Mouse (Mus musculus) intestine, embryonic 15.5 days (tissue): ENCODE data around the gene Eno3. TPM values are rescaled to one million over a fixed set of nuclear protein-coding genes. Genes with fewer than 3 reads are reported as not detected.

Experiments used
- ATAC-seq: fragments of 200-750 bp; cut with Nextera tagmentation; 2 replicates; pipeline ENCODE4 v1.8.0; 2017; ENCODE audit warnings: moderate TSS enrichment, moderate library complexity
- H3K27ac ChIP-seq: fragments of 300-500 bp; sonication (generic); 2 replicates; pipeline ENCODE4 v1.5.1; 2015; ENCODE audit warnings: mild to moderate bottlenecking, inconsistent platforms
- H3K27me3 ChIP-seq: fragments of 300-500 bp; sonication (generic); replicated peaks from 2 replicates; pipeline ENCODE4 v1.6.1; 2015; ENCODE audit warnings: inconsistent platforms
- H3K36me3 ChIP-seq: fragments of 300-500 bp; sonication (generic); 2 replicates; pipeline ENCODE4 v1.6.1; 2015; ENCODE audit warnings: inconsistent platforms
- H3K4me1 ChIP-seq: fragments of 300-500 bp; sonication (generic); replicated peaks from 2 replicates; pipeline ENCODE4 v1.6.1; 2015; ENCODE audit warnings: inconsistent platforms
- H3K4me2 ChIP-seq: fragments of 300-500 bp; sonication (generic); replicated peaks from 2 replicates; pipeline ENCODE4 v1.6.1; 2015; ENCODE audit warnings: mild to moderate bottlenecking, inconsistent platforms
- H3K4me3 ChIP-seq: fragments of 300-500 bp; sonication (generic); replicated peaks from 2 replicates; pipeline ENCODE4 v1.5.1; 2015; ENCODE audit warnings: inconsistent platforms
- H3K9ac ChIP-seq: fragments of 300-500 bp; sonication (generic); 2 replicates; pipeline ENCODE4 v1.6.1; 2015; ENCODE audit warnings: inconsistent platforms
- H3K9me3 ChIP-seq: fragments of 300-500 bp; sonication (generic); 2 replicates; pipeline ENCODE4 v1.6.1; 2016; ENCODE audit warnings: inconsistent platforms
- WGBS: fragments of 180-500 bp; shearing (Covaris S2); methylation state at CpG from one replicate; pipeline ENCODE4 v1.1.7; 2015; 5-methylcytosine and 5-hydroxymethylcytosine counted together
- polyA plus RNA-seq: library from polyadenylated mRNA; unstranded; fragments of >200 nt; fragmentation: Nextera tagmentation; extraction: Ambion mirVana; gene quantifications from 2 replicates; pipeline ENCODE4 v1.2.1, GENCODE M21; 2015

Eno3 gene
- polyA plus RNA-seq, 1 experiment from 2014 or later, result 15.6 TPM

DNA sequence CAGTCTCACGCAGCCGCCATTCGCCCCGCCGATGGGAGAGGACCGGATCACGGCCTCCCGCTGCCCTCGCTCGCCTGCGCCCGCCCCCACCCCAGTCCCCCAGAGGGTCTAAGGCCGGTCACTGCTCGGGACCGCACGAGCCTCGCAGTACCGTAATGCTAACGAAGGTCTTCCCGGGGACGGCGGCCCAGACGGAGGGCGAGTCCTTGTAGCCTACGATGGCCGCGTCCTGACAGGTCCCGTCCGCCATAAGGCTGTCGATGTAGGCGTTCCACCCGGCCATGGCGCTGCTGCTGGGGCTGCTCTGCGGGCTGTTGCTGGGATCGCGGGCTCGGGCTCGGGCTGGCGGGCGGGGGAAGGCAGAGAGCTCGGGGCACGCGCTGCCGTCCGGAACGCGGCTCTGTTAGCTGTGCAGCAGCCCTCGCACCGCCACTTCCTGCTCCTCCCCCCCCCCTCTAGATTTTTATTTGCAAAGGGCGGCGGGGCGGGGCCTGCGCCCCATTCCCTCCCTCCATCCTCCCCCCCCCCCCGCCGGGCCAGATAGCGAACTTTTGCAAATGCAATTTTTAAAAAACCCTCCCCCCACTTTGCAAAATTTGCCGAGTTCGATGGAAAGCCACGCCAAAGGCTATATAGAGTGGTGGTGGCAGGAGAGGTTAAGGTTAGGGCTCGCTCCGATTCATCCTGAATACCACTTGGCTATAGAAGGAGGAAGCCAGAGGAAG, 2.6 kb upstream of the Eno3 start, which contains the start of gene Pfn1:
Gene Pfn1 (minus strand): TSS at position 447 of the 725 bp plus-strand sequence.
- WGBS, result under 1% methylated on average over 56 of the region's 61 CpGs
- H3K36me3 ChIP-seq, result peaks cover 26% of the 10 kb centered on the region
- H3K9ac ChIP-seq, result peak within 1 kb of the TSS; percentile 98
- no peaks in the 10 kb centered on the region for H3K9me3 ChIP-seq
- peaks cover 59% of the 10 kb centered on the region for H3K4me1 ChIP-seq
- peak within 1 kb of the TSS; percentile 99 for H3K4me3 ChIP-seq
- no peaks in the 10 kb centered on the region for H3K27me3 ChIP-seq
- ATAC-seq, result peak; percentile 57
- peak within 1 kb of the TSS; percentile 87 for H3K4me2 ChIP-seq
- peak within 1 kb of the TSS; percentile 99 for H3K27ac ChIP-seq

DNA sequence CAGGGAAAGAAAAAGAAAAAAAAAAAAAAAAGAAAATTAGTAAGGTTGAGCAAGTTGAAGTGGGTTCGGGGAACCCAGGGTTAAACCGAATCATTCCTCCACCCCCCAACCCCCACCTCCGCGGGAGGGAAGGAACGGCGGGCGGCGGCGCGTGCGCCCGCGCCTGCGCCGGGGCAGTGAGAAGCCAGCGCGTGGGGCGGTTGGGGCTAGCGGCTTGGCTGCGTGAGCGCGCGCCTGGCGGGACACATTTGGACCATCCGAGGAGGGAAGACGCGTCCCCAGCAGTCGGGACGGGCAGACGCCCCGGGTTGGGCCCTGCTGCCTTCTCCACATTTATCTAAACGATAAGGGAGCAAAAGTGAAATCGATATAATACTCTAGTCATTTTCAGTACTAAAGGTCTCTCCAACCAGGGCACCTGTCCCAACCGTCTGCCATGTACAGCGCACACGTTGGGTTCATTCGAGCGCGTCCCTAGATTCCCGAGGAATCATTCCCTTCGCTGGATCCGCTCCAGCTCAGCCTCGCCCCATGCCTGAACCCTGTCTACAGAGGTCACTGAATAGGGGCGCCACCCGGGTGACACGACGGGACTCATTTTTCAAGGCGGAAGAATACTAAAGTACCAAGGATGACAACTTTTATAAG, 2.0 kb upstream of the Eno3 start:
- Histone ChIP-seq H3K4me1 (peaks cover 52% of the 10 kb centered on the region), H3K27me3 (no peaks in the 10 kb centered on the region), H3K9ac (peak overlapping the region; percentile 98), H3K9me3 (no peaks in the 10 kb centered on the region), H3K27ac (peak overlapping the region; percentile 99), H3K4me2 (peak overlapping the region; percentile 87), H3K4me3 (peak overlapping the region; percentile 99), H3K36me3 (peaks cover 20% of the 10 kb centered on the region)
- peak; percentile 63 for ATAC-seq
- WGBS, result under 1% methylated on average over 48 of the region's 48 CpGs

DNA sequence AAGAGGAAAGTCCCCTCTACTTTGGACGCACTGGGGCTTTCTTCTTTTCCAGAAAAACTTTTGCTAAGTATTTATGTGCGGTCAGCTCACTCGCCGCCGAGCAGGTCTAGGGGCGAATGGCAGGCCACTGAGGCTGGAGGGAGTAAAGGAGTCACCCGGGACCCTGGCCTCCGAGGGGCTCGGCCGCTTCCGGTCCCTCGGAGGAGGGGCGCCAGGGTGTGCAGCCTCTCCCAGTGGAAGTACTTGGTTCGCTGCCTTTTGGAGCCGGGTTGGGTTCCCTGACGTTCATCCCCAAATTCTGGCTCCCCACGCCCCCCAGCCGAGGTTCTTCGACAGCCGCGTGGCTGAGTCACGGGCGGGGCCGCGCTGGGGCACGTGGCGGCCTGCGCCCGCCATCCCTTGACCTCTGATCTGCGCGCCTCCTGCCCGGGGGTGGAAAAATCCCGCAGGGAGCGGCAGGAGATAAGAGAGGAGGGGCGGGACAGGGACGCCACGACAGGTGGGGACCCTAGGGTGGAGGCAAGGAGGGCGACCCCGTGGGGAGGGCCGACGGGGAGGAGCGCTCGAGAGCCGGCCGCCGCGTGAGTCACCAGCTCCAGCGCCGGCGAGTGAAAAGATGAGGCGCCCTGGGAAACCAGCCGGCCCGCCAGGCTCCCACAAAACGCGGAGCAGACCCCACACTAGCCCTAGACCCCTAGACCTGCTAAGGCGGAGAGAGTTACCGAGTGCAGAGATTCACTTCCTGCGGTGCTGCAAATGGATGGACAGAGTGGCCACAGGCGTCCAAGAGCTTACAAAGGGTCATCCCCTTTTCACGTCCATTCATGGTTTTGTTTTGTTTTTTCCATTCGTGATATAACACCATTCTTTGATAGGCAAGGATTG, 1.2 kb upstream of the Eno3 start:
- peak; percentile 39 for ATAC-seq
- WGBS, result under 1% methylated on average over 61 of the region's 61 CpGs
- Histone ChIP-seq H3K9me3 (no peaks in the 10 kb centered on the region), H3K27me3 (no peaks in the 10 kb centered on the region), H3K4me2 (peak overlapping the region; percentile 87), H3K4me1 (peaks cover 47% of the 10 kb centered on the region), H3K4me3 (peak overlapping the region; percentile 99), H3K27ac (peak overlapping the region; percentile 99), H3K36me3 (peaks cover 22% of the 10 kb centered on the region), H3K9ac (peak overlapping the region; percentile 98)

DNA sequence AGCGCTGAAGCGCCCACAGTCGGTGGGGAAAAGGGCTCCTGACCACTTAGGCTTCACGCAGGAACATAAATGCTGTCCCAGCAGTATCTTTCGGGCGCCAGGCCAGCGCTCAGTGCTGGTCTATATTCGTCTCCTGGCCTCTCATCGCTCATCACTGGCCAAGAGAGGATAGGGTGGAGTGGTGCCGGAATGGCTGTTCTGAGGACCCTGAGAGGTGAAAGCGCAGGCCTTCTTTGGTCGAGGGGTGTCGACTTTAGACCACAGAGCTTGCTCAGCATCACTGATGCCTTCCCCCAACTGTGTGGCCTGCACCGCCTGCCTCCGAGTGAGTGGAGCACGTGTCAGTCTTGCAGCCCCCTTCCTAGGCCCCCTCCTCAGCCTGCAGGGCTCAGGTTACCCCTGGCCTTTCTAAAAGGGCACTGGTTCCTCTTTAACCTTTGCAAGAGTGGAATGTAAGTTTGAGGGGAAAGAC, 510 bp upstream of the Eno3 start:
- H3K27ac ChIP-seq, result peak overlapping the region; percentile 99
- H3K4me3 ChIP-seq, result peak overlapping the region; percentile 99
- peak overlapping the region; percentile 98 for H3K9ac ChIP-seq
- no peaks in the 10 kb centered on the region for H3K27me3 ChIP-seq
- H3K4me1 ChIP-seq, result peaks cover 41% of the 10 kb centered on the region
- ATAC-seq, result no peak
- H3K4me2 ChIP-seq, result peak overlapping the region; percentile 87
- H3K9me3 ChIP-seq, result no peaks in the 10 kb centered on the region
- H3K36me3 ChIP-seq, result peaks cover 18% of the 10 kb centered on the region
- WGBS, result 13% methylated on average over 16 of the region's 16 CpGs

DNA sequence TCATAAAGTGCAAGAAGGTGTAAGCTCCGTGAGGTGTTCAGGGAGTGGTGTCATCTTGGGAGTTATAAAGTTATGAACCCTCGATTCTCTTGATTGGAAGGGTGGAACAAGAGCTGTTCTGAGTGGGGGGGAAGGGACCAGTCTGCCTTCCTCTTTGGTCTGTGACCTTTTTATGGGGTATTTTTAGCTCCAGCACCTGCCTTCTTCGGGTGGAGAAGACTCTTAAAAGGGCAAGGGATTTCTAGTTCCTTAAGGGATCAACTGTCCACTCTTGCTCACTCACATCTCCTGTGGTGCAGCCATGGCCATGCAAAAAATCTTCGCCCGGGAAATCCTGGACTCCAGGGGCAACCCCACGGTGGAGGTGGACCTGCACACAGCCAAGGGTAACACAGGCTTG, 571 bp downstream of the Eno3 start:
- WGBS, result 43% methylated on average over 6 of the region's 6 CpGs

DNA sequence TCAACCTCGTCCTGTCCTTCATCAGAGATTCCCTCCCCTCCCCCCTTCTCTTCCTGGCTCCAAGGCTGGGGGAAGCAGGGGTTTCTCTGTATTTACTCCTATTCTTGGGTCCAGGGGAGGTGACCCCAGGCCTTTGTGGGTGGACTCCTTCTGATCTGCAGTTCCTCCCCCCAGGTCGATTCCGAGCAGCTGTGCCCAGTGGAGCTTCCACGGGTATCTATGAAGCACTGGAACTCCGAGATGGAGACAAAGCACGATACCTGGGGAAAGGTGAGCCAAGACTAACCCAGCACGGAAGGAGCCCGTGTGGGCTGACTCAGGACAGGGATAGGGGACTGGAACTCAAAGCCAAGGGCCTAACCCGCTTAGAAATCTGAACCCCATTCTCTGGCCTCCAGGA, 989 bp downstream of the Eno3 start:
- Histone ChIP-seq H3K9ac (peak overlapping the region; percentile 18; the same call in 1 of the 2 replicates), H3K9me3 (no peaks in the 10 kb centered on the region), H3K27ac (no peak overlapping the region), H3K4me3 (no peak overlapping the region), H3K36me3 (peaks cover 13% of the 10 kb centered on the region), H3K4me2 (0 out of 2 replicates have a peak overlapping the region, but pooled peaks have one; percentile 10), H3K4me1 (peaks cover 31% of the 10 kb centered on the region), H3K27me3 (no peaks in the 10 kb centered on the region)
- ATAC-seq, result no peak
- 60% methylated on average over 9 of the region's 9 CpGs for WGBS

More for the DNA sequence above, 571 bp downstream of the Eno3 start:
- 0 out of 2 replicates have a peak overlapping the region, but pooled peaks have one; percentile 18 for H3K9ac ChIP-seq
- H3K4me3 ChIP-seq, result no peak overlapping the region
- H3K27ac ChIP-seq, result no peak overlapping the region
- no peaks in the 10 kb centered on the region for H3K9me3 ChIP-seq
- no peak for ATAC-seq
- 0 out of 2 replicates have a peak overlapping the region, but pooled peaks have one; percentile 10 for H3K4me2 ChIP-seq
- H3K27me3 ChIP-seq, result no peaks in the 10 kb centered on the region
- H3K4me1 ChIP-seq, result peaks cover 32% of the 10 kb centered on the region
- H3K36me3 ChIP-seq, result peaks cover 12% of the 10 kb centered on the region

DNA sequence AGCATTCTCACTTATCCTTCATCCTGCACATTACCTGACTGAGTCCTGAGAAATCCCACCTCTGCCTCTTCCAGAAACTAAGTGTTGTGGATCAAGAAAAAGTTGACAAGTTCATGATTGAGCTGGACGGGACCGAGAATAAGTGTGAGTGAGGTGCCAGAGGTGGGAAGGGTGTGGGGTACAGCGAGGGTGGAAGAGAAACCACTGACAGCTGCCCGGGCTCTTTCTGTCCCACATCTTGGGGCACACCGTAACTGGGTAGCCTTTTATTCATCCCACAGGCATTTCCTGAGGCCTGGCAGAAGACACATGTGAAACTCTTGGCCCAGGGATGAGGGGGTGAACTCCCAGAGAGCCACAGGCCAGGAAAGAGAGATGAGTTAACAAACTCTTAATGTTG, 1.5 kb downstream of the Eno3 start:
- 82% methylated on average over 5 of the region's 5 CpGs for WGBS
- Histone ChIP-seq H3K27ac (no peak overlapping the region), H3K9ac (no peak overlapping the region), H3K4me2 (no peak overlapping the region), H3K4me3 (no peak overlapping the region), H3K4me1 (peaks cover 31% of the 10 kb centered on the region), H3K9me3 (no peaks in the 10 kb centered on the region), H3K36me3 (peaks cover 16% of the 10 kb centered on the region), H3K27me3 (no peaks in the 10 kb centered on the region)
- ATAC-seq, result no peak

DNA sequence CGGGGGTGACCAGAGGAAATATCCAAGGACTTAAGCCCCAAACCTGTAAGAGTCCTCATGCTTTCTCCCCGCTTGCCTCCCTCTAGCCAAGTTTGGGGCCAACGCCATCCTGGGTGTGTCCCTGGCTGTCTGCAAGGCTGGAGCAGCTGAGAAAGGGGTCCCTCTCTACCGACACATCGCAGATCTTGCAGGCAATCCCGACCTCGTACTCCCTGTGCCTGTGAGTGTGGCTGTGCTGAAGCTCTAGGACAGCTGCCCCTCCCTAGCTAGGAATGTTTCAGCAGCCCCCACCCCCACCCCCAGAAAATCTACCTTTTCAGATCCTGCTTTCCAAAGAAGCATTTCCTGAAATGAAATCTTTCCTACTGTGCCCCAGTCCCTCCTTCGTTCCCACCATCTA, 1.9 kb downstream of the Eno3 start:
- Histone ChIP-seq H3K4me2 (no peak overlapping the region), H3K4me3 (no peak overlapping the region), H3K27me3 (no peaks in the 10 kb centered on the region), H3K36me3 (peaks cover 17% of the 10 kb centered on the region), H3K9ac (no peak overlapping the region), H3K4me1 (peaks cover 31% of the 10 kb centered on the region), H3K27ac (0 out of 2 replicates have a peak overlapping the region, but pooled peaks have one; percentile 15), H3K9me3 (no peaks in the 10 kb centered on the region)
- no peak for ATAC-seq
- 61% methylated on average over 8 of the region's 8 CpGs for WGBS

DNA sequence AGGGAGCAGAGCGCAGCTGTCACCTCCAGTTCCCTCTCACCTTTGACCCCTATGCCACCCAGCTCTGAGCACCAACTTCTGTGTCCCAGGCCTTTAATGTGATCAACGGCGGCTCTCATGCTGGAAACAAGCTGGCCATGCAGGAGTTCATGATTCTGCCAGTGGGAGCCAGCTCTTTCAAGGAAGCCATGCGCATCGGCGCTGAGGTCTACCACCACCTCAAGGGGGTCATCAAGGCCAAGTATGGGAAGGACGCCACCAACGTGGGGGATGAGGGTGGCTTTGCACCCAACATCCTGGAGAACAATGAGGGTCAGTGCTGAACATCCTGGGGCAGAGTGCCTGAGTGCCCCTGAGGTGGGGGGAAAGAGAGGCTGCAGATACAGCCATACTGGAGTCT, 3.6 kb downstream of the Eno3 start:
- WGBS, result 85% methylated on average over 8 of the region's 8 CpGs
- Histone ChIP-seq H3K4me3 (no peak overlapping the region), H3K36me3 (peaks cover 26% of the 10 kb centered on the region), H3K4me2 (no peak overlapping the region), H3K27me3 (no peaks in the 10 kb centered on the region), H3K9ac (no peak overlapping the region), H3K4me1 (peaks cover 29% of the 10 kb centered on the region), H3K27ac (no peak overlapping the region), H3K9me3 (no peaks in the 10 kb centered on the region)
- no peak for ATAC-seq

DNA sequence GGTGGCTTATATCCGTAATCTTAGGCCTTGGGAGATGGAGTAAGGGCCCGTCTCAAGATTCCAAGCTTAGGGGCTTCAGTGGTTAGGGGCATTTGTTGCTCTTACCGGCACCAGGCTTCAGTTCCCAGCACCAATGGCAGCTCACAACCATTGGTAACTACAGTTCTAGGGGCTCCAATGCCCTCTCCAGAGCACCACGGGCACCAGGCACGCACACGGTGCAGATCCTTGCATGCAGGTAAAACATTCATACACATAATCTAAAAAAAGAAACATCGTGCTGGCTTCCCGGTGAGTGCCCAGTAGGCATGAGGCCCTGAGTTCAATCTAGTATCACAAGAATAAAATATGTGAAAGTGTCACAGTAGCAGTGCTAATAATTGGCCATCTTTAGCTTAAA, 6.1 kb downstream of the Eno3 start:
- Histone ChIP-seq H3K4me1 (peaks cover 16% of the 10 kb centered on the region), H3K4me3 (no peak overlapping the region), H3K9me3 (no peaks in the 10 kb centered on the region), H3K36me3 (peaks cover 31% of the 10 kb centered on the region), H3K4me2 (no peak overlapping the region), H3K27ac (no peak overlapping the region), H3K27me3 (no peaks in the 10 kb centered on the region), H3K9ac (no peak overlapping the region)
- 92% methylated on average over 8 of the region's 8 CpGs for WGBS
- no peak for ATAC-seq

DNA sequence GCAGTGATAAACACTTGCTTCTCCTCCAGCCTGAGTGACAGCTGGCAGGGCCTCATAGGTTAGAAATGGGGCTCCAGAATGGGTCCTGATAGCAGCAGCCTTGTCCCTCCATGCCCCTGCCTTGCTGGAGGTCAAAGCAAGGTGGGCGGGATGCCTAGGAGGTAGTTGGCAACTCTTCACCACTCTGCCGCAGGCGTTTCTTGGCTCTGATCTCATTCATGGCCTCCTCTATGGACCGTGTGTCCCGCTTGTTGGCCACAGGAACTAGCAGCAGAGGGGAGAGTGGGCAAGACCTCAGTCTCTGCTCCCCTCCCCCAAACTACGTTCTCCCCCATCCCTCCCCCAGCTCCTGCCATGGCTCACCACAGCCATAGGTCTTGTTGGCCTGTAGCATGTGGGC, 7.0 kb downstream of the Eno3 start:
- Histone ChIP-seq H3K36me3 (peaks cover 31% of the 10 kb centered on the region), H3K9me3 (no peaks in the 10 kb centered on the region), H3K4me2 (no peak overlapping the region), H3K4me3 (no peak overlapping the region), H3K27ac (no peak overlapping the region), H3K9ac (no peak overlapping the region), H3K27me3 (no peaks in the 10 kb centered on the region), H3K4me1 (peaks cover 10% of the 10 kb centered on the region)
- ATAC-seq, result no peak
- 85% methylated on average over 6 of the region's 6 CpGs for whole genome bisulfite sequencing

DNA sequence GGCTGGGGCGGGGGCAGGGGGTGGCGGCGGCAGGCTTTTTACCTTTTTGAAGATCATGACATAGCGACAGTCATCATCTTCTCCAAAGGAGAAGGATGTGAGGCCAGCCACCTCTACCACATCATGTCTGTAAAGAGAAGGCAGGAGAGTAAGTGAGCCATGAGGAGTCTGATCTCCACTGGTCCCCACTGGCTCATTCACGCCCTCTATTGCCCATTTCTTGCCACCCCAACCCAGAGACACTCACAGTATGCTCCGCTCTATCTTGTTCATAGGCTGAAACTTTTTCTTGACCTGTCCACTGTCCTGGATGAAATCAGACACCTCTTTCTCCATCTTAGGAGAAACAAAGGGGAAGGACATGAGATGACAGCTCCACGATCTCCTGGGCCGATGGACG, 7.7 kb downstream of the Eno3 start:
- 94% methylated on average over 9 of the region's 9 CpGs for WGBS
- H3K36me3 ChIP-seq, result peaks cover 31% of the 10 kb centered on the region

More for the DNA sequence above, 7.7 kb downstream of the Eno3 start:
- H3K4me3 ChIP-seq, result no peak overlapping the region
- H3K27me3 ChIP-seq, result no peaks in the 10 kb centered on the region
- H3K4me2 ChIP-seq, result no peak overlapping the region
- no peaks in the 10 kb centered on the region for H3K9me3 ChIP-seq
- H3K27ac ChIP-seq, result no peak overlapping the region
- H3K4me1 ChIP-seq, result peaks cover 10% of the 10 kb centered on the region
- ATAC-seq, result no peak
- no peak overlapping the region for H3K9ac ChIP-seq
